Mouse (Mus musculus): ENCODE measurements around the gene Ccdc24. TPM values are rescaled to one million over a fixed set of nuclear protein-coding genes. Genes with fewer than 3 reads are reported as not detected.

Ccdc24 gene
- total RNA-seq, 2 experiments from 2014 or later = 3.1 to 3.3 TPM

GRCm38 (mm10) chr4:117836204-117836767, 36.1 kb downstream of the Ccdc24 start:
- peak; percentile 74 to 92 for DNase-seq (ENCODE audit: extremely low spot score in 1 of 2, low spot score in 2 of 2)
- intact Hi-C loops (cut with DNase I) = no loop called here

GRCm38 (mm10) chr4:117835531-117836111, 36.7 kb downstream of the Ccdc24 start:
- DNase-seq (ENCODE audit: extremely low spot score in 1 of 2, low spot score in 2 of 2) = peak; percentile 57 to 71
- intact Hi-C loops (cut with DNase I) = no loop called here

- intact Hi-C loops (cut with DNase I) = loop anchor here (5.0 kb wide), 3 partner anchors 32 to 247 kb away; partner anchors contain the start of gene B4galt2
Observed at GRCm38 (mm10) chr4:117834845-117835530, 37.4 kb downstream of the Ccdc24 start.

GRCm38 (mm10) chr4:117834457-117834844, 37.9 kb downstream of the Ccdc24 start, which contains the start of gene Slc6a9:
Gene Slc6a9 (plus strand): TSS chr4:117834506.
- intact Hi-C loops (cut with DNase I) = loop anchor here (5.0 kb wide), 3 partner anchors 33 to 248 kb away; partner anchors contain the start of gene B4galt2
- DNase-seq (ENCODE audit: extremely low spot score in 1 of 2, low spot score in 2 of 2) = no peak

More at GRCm38 (mm10) chr4:117834845-117835530, 37.4 kb downstream of the Ccdc24 start:
- DNase-seq (ENCODE audit: extremely low spot score in 1 of 2, low spot score in 2 of 2) = peak; percentile 46 to 81

DNA sequence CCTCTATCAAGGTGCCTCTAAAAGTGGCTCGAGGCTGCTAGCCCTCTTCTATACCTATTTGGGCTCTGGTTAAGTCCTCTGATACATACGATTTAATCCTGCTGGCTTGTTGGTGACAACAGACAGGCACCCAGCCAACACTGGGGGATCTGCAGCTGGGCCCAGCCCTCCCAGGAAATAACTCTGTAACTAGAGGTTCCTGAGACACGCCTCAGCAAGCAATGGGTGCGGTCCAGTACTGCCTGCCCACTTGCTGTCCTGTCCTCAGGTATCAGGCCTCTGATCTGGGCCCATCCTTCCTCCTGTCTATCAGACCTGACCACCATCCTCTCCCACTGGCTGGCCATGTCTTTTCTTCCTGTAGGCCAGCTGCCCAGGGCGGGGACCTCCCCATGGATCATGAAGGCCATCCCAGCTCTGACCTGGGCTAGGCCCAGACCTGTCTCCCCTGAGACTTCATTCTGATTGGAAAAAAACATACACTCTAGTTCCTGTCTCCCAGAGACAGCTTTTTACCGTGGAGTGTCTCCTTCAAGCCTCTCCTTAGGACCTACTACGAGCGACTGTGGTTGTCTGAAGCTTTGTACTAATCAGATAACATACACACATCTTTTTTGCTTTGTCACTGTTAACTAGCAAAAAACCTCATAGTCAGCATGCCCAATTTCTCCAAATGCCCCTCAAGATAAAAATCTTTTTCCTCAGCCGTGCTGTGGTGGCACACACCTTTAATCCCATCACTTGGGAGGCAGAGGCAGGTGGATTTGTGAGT, 40.3 kb downstream of the Ccdc24 start:
- intact Hi-C loops (cut with DNase I) = loop anchor here (5.0 kb wide), 3 partner anchors 35 to 250 kb away; partner anchors contain the start of gene B4galt2
- DNase-seq (ENCODE audit: extremely low spot score in 1 of 2, low spot score in 2 of 2) = no peak

DNA sequence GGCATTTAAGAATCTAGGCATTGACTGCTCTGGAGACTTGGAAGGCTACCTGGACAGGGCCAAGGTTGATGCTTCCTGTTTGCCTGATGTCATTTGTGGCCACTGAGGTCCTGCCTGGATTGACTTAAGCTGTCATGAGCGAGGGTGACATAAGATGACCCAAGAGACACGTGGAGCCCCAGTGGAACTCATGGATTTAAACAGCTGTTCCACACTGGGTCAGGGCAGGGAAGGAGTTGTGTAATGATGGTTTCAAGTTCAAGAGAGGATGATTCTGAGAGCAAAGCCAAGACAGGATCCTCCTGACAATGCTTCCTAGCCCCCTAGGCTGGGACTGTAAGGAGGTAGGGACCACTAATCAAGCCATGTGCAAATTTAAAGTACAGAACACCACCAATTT, 40.9 kb downstream of the Ccdc24 start:
- intact Hi-C loops (cut with DNase I) = loop anchor here (5.0 kb wide), 3 partner anchors 36 to 251 kb away; partner anchors contain the start of gene B4galt2

GRCm38 (mm10) chr4:117830801-117831200, 41.6 kb downstream of the Ccdc24 start:
- no peak for DNase-seq (ENCODE audit: extremely low spot score in 1 of 2, low spot score in 2 of 2)
- intact Hi-C loops (cut with DNase I) = loop anchor here (5.0 kb wide), 3 partner anchors 36 to 252 kb away; partner anchors contain the start of gene B4galt2

More for the DNA sequence above, 40.9 kb downstream of the Ccdc24 start:
- DNase-seq (ENCODE audit: extremely low spot score in 1 of 2, low spot score in 2 of 2) = no peak

GRCm38 (mm10) chr4:117830124-117830551, 42.2 kb downstream of the Ccdc24 start:
- intact Hi-C loops (cut with DNase I) = loop anchor here (5.0 kb wide), 3 partner anchors 37 to 252 kb away; partner anchors contain the start of gene B4galt2
- DNase-seq (ENCODE audit: extremely low spot score in 1 of 2, low spot score in 2 of 2) = peak in 1 of 2 experiments; percentile 66

GRCm38 (mm10) chr4:117829260-117830123, 42.9 kb downstream of the Ccdc24 start:
- intact Hi-C loops (cut with DNase I) = loop anchor here (5.0 kb wide), 3 partner anchors 38 to 253 kb away; partner anchors contain the start of gene B4galt2
- peak in 1 of 2 experiments; percentile 63 for DNase-seq (ENCODE audit: extremely low spot score in 1 of 2, low spot score in 2 of 2)

DNA sequence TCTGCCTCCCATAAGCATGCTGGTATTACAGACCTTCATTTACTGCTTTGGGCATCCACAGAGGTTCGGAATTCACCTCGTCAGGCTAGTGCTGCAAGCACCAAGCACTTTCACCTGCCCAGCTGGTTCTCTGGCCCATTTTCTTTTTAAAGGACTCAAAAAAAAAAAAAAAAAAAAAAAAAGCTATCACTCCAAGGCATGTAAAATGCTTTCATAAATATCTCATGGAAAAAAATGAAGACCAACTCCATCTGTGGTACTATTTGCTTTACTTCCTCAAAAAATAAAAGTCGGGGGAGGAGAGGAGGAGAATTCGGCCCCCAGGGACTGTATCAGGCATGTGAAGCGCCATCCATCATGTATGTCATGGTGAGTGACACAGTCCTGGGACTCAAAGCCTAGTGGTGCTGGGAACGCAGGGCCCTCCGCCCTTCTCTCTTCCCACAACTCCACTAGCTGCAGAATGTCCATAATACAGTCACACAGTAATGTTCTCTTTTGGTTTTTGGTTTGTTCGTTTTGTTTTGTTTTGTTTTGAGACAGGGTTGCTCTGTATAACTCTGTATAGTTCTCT, 43.7 kb downstream of the Ccdc24 start:
- DNase-seq (ENCODE audit: extremely low spot score in 1 of 2, low spot score in 2 of 2) = no peak
- intact Hi-C loops (cut with DNase I) = no loop called here

- no peak for DNase-seq (ENCODE audit: extremely low spot score in 1 of 2, low spot score in 2 of 2)
- intact Hi-C loops (cut with DNase I) = no loop called here
Observed at GRCm38 (mm10) chr4:117818032-117818431, 54.3 kb downstream of the Ccdc24 start.

DNA sequence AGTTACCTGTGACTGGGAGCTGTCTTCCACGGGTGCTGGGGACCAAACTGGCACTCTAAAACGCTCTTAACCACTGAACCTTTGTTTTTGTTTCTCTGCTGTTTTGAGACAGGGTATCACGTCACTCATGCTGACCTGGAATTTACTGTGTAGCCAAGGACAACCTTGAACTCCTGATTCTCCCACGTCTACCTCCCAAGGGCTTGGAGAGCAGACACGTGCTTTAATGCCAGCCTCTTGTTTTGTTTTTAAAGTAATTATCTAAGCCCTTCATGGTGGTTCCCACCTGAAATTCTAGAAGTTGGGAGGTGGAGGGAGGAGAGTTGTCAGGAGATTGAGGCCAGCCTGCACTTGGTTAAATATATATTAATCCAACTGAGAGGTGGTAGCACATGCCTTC, 55.6 kb downstream of the Ccdc24 start:
- DNase-seq (ENCODE audit: extremely low spot score in 1 of 2, low spot score in 2 of 2) = no peak
- intact Hi-C loops (cut with DNase I) = no loop called here

Other genes starting within 250 kb of the Ccdc24 start
- gene Dmap1, start 190.3 kb downstream of the Ccdc24 start, total RNA-seq (2021) = 10 to 100 TPM; 37.6 to 42.2 TPM
- not detected for gene Gm12845, start 148.1 kb downstream of the Ccdc24 start, total RNA-seq (2021)
- not detected for gene Klf17, start 106.9 kb downstream of the Ccdc24 start, total RNA-seq (2021)
- 10 to 100 TPM; 40.6 to 44.6 TPM for gene Slc6a9, start 38.1 kb downstream of the Ccdc24 start, total RNA-seq (2021)
- gene B4galt2, start 10.9 kb upstream of the Ccdc24 start, total RNA-seq (2021) = 100 to 1,000 TPM; 165 to 170 TPM
- gene Atp6v0b, start 14.8 kb upstream of the Ccdc24 start, total RNA-seq (2021) = 100 to 1,000 TPM; 464 to 465 TPM
- gene Dph2, start 19.5 kb upstream of the Ccdc24 start, total RNA-seq (2021) = 10 to 100 TPM in 1 of 2 experiments, 1 to 10 TPM in 1; 8.0 to 10.1 TPM
- gene Ipo13, start 42.4 kb upstream of the Ccdc24 start, total RNA-seq (2021) = 100 to 1,000 TPM; 115 to 121 TPM
- 1 to 10 TPM; 2.0 to 2.1 TPM for gene Artn, start 57.2 kb upstream of the Ccdc24 start, total RNA-seq (2021)